Mouse (Mus musculus) embryo, embryonic 10.5 days (tissue): Measurements from ENCODE around the gene Wnt6.
A peak's percentile ranks its signal among the peaks of the same experiment; 100 is the strongest.

ENCODE experiments used
- DNase-seq: peaks from one replicate; pipeline ENCODE4 v3.0.0-alpha.2; 2015; ENCODE audit warnings: low spot score

The Wnt6 gene

DNA sequence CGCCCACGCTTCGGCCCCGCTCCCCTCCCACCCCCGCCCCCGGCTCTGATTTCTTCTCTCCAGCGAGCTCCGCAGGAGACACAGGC, at the start of gene Wnt6:
Gene Wnt6 (plus strand): TSS at position 48 of the 86 bp plus-strand sequence.
- DNase-seq = no peak

GRCm38 (mm10) chr1:74723748-74724147, 47.9 kb upstream of the Wnt6 start:
- peak; percentile 36 for DNase-seq

DNA sequence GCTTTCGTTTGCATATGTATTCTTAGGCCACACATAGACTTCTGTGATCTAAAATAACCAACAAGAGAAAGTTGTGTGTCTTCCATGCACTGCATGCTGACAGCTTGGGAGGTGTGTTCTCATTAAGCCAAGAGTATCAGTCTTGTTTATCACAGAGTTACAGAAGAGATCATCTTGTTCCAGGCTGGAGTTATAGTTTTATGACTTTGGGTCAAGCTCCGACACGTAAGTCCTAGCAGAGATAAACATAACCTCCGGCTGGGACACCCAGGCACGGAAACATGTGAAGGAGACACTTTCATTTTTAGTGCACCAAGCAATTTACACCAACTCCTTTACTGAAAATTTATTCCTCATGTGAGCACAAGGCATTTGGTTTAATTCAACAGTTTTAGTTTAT, 45.6 kb upstream of the Wnt6 start:
- DNase-seq = no peak

GRCm38 (mm10) chr1:74726674-74727073, 45.0 kb upstream of the Wnt6 start:
- no peak for DNase-seq

DNA sequence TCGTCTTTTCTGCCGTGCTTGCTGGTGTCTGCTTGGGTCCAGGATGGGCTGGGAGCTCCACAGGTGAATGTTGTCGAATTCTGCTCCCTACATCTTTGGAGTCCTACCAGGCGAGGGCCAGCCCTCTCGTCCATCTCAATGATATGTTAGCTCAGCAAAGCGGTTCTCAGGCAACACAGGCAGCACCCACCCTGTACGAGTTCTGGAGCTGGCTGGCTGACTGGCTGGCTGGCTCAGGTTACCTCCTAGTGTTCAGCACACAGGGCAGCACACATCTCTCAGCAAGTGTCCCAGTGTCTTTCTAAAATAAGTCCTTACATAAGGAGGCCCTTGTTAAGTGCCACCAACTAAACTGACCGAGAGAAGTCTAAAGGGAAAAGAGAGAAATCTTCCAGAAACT, 43.2 kb upstream of the Wnt6 start:
- no peak for DNase-seq

GRCm38 (mm10) chr1:74736977-74737376, 34.7 kb upstream of the Wnt6 start:
- no peak for DNase-seq

DNA sequence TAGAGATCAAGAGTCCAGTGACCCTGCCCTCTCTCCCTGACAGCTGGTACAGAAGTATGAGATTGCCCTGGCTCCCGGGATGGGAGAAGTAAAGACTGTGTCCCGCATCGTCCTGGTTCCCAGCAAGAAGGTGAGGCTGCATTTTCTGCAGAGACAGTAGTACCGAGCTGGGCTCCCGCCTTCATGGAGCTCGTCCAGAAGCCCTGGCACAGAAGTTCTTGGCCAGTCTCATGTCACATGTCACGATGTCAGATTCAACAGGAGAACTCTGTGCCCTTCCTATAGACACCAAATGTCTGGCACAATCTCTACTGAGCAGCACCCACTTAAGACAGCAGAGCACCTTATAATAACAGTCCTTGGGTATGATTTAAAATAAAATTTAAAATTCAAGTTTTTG, 34.2 kb upstream of the Wnt6 start:
- DNase-seq = no peak

- no peak for DNase-seq
Measured at GRCm38 (mm10) chr1:74740846-74741245, 30.8 kb upstream of the Wnt6 start.

DNA sequence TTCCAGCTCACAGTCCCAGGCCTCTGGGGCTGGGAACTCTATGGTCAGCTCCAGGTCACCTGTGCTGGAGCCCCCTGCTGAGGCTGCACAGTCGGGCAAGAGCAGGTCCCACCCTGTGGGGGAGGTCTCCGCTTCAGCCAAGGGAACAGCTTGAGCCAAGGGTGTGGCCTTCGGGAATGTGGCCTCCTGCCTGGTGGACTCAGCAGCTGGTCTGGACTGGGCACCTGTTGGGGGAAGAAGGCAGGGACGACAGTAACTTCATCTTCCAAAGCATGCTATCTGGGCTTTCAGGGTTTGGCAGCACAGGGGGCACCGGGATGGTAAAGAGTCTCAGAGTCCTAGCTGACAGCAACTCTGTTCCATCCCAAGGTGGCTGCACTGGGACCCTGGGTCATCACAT, 24.4 kb upstream of the Wnt6 start:
- DNase-seq = no peak

DNA sequence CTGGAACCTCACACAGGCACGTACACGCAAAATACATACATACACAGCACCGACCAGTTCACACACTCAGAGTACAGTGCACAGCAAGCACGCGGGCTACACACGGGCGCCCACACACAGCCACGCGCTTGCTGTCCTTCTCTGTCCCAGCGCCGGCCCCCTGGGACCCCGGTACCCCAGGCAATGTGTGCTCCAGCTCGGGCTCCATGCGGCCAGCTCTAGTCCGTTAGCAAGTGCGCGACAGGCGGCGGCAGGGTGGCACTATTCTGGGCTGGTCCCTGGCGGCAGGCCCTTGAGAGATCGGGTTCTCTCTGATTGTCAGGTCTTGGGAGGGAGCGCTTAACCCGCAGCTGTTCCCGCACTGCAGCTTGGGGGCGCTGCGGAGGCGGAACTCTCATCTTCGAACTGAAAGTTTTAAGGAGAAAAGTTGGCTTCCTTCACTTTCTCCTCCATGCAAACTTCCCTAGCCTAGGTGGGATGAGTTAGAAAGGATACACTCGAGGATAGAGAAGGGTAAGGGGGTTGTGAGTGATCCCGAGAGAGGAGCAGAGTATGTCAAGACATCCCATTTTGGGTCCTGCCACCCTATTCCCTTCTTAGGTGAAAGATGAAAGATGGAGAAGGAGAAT, 22.9 kb upstream of the Wnt6 start, which contains the start of gene Prkag3:
Gene Prkag3 (minus strand): TSS at position 579 of the 629 bp plus-strand sequence.
- peak; percentile 75 for DNase-seq

DNA sequence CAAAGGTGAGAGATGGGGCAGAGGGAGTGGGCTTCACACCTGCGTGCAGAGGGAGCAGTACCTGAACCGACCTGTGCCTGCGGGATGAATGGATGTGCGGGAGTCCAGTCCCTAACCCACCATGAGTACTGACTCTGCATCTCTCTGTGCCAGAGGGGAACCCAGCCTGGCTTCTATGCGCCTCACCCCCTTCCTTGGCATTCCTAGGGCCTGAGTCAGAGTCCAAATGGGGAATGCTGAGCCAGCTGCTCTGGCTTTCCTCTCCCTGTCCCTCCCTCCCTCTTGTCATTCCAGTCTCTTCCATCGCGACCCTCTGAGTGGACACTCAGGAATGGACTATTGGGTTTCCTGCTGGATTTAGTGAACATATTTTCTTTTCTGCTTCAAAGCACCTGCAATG, 22.4 kb upstream of the Wnt6 start:
- DNase-seq = no peak

DNA sequence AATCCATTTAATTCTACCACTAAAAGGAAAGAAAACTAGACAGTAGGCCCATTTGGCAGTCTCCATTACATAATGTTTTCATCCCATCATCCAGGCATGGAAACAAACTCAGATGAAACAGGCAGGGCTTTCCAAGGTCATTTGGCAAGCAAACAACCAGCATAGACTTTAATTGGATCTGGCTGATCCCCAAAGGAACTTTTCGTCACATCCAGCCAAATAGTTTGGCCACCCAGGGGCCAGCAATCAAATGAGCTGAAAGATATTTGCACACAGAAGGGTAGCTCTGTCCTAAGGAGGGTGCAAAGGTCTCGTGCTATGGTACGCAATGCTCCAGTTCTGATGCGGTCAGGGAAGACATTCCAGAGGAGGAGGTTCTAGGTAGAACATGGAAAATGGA, 21.0 kb upstream of the Wnt6 start:
- no peak for DNase-seq

DNA sequence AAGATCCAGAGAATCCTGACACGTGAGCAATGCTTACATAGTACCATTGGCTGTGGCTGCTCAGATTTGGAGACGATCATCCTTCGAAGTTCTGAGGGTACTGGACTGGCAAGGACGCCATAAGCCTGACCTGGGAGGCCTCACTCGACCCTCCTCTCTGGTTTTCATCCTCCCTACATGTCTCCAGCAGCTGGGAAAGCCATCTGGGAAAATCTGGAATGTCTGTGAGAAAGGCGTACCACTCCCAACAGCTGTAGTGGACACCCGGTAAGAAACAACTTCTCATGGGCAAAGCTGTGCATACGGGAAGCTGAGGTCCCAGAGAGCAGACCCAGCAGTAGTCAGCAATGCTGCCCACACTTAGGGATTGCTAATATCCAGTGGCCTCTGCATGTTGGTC, 19.5 kb upstream of the Wnt6 start:
- no peak for DNase-seq

GRCm38 (mm10) chr1:74752833-74753232, 18.9 kb upstream of the Wnt6 start:
- DNase-seq = no peak

DNA sequence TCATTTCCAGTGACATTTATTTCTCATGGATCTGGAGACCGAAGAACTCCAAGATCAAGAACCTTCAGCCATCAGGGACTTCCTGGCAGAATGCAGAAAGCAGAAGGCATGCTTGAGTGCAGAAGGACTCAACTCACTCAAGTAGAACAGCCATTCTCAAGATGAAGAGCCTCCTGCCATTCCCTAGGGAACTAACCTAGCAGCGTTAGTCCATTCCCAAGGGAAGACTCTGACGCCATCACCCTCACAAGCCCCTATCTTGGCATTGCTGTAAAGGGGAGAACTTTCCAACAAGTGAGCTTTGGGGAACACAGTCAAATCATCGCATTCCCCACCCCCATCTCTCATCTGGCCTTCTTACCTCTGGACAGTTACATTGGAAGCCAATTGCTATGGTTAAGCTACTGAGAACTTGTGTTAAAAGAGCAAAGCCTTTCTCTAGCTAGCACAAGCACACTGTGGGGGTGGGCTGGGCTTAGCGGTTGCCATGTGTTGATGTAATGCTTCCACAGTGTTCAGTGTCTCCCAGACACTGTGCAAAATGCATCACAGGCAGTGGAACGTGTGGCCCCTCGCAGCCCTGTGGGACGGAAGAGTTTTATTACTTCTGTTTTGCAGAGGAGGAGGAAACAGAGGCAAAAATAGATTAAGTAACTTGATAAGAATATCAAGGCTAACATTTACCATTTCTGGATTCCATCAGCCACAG, 18.3 kb upstream of the Wnt6 start:
- no peak for DNase-seq

DNA sequence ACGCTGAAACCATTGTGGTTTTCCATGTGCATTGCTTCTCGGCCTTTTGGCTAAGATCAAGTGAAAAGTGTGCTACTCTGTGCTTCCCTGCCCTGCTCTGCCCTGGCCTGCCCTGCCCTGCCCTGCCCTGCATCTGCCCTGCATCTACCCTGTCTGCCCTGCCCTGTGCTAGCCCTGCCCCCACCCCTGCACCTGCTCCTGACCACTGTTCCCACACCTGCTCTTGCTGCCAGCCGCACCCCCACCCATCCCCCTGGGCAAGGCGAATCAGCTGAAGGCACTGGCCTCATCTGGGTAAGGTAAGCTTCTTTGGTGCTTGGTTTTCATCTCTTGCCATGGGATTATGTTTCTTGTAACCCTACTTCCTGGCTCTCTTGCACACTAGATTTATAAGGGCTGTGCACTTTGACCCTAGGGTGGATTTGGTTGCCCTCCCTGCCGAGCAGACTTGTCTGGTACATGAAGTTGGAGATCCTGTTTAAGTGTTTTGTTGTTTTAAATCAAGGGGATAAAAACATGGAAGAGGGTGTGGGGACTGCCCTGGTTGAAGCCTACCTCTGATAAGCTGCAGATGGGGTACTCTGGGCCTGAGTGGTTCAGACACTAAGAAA, 17.4 kb upstream of the Wnt6 start:
- DNase-seq = no peak

DNA sequence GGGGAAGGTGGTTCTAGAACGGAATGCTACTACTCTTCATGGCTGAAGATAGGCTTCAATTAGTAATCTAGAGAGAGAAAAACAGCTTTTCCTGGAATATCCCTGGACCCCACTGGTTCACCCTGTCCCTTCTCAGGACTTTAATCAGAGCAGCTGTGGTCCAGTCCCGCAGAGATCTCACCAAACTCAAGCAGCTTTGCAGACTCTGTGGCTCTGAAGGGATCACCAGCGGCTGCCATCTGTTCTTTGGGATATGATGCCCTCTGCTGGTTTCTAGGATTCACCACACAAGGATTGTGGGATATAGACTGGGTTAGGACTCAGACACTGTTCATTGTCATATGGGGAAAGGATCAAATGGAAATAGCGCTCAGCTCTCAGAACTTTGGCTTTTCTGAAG, 11.9 kb upstream of the Wnt6 start:
- DNase-seq = peak; percentile 80

- DNase-seq = peak; percentile 93
Measured at GRCm38 (mm10) chr1:74763081-74763480, 8.6 kb upstream of the Wnt6 start.

DNA sequence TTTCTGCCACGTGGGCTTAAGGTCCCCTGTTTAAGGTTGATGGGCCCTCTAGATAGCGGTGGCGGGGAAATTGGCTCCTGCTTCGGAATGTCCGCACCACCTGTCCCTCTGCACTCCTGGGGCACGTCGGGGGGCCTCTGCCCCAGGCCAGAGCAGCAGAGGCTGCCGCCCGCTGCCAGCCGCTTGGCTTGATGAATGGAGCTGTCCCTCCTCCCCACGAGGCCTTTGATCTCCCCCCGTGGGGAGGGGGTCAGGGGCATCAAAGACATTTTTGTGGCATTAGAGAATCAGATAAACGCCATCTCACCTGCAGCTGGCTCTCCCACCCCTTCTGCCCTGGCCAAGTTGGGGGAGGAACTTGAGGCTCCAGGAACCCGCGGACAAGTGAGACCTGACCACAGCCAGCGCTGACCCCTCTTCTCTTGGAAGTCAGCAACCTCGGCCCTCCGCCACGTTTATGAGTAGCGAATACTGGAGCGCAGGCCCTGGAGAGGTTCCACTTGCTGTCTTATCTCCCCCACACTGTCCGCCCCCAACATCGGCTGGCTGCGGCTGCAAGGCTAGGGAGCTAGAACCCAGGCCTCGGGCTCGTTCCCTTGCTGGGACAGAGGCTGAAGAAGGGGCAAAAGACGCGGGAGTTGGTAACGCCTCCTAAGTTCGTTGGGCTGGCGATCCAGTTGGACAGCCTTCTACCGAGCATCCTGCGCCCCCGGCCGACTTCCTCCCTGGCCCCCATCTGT, 795 bp upstream of the Wnt6 start:
- peak; percentile 57 for DNase-seq

DNA sequence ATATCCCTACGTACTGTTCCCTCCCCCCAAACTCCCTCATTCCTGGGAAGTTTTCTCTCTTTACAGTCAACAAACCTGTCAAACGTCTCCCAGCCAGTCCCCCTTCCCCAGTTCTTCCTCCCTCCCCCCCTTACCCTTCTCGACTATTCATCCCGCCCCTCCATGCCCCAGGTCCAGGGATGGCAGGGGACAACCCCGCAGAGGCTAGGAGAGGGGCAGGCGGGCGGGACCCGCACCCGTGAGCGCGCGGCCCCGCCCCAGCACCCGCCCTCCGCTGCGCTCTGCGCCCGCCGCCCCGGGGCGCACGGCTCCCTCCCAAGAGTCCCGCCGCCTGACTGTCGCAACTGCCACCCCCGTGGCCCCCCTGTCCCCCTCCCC, 236 bp upstream of the Wnt6 start:
- DNase-seq = no peak

- no peak for DNase-seq
Measured at GRCm38 (mm10) chr1:74771931-74772620, 384 bp downstream of the Wnt6 start.

DNA sequence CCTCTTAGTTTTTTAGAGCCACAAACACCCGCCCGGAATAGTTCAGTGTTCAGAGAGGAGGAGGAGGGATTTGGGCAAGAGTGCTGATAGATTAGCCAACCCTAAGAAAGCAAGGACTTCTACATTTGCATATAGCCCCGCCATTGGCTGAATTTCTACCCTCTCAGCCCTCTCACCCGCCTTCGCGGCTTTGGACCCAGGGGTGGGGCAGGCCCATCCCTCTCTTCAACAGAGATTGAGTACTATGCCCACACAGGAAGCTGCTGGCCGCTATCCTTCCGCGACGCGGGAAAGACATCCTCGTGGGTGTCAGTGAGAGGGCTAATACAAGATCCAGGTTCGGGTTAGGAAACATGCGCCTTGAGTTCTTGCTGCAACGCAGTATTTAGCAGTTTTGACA, 1.4 kb downstream of the Wnt6 start:
- DNase-seq = peak; percentile 92

- no peak for DNase-seq
Measured at GRCm38 (mm10) chr1:74774062-74774461, 2.4 kb downstream of the Wnt6 start.
